Mouse (Mus musculus): Measurements from ENCODE around the gene Vps35. TPM values are rescaled to one million over a fixed set of nuclear protein-coding genes. Genes with fewer than 3 reads are reported as not detected.

The Vps35 gene
- polyA plus RNA-seq (2017; shearing (Covaris generic)): 10 to 100 TPM; 84.6 to 92.6 TPM

GRCm38 (mm10) chr8:85299434-85300077 is at the start of gene Vps35, which contains the start of gene Orc6:
TSS of gene Vps35 (minus strand) at chr8:85299802.
TSS of gene Orc6 (plus strand) at chr8:85299632.

GRCm38 (mm10) chr8:85225688-85226087 is 73.9 kb downstream of the Vps35 start, which contains the start of gene Olfr371:
TSS of gene Olfr371 (plus strand) at chr8:85225988.

Other genes with a start within 250 kb of the Vps35 start
- gene Fbxw9, start 239.7 kb downstream of the Vps35 start, polyA plus RNA-seq (2017; shearing (Covaris generic)): 1 to 10 TPM; 4.5 to 7.0 TPM
- 1 to 10 TPM; 1.5 to 2.8 TPM for gene Gm5741, start 231.8 kb downstream of the Vps35 start, polyA plus RNA-seq (2017; shearing (Covaris generic))
- gene Dhps, start 228.0 kb downstream of the Vps35 start, polyA plus RNA-seq (2017; shearing (Covaris generic)): 100 to 1,000 TPM in 1 of 2 experiments, 10 to 100 TPM in 1; 77.6 to 102 TPM
- gene Wdr83os, start 219.1 kb downstream of the Vps35 start, polyA plus RNA-seq (2017; shearing (Covaris generic)): 100 to 1,000 TPM; 158 to 186 TPM
- 10 to 100 TPM; 35.2 to 42.7 TPM for gene Wdr83, start 218.5 kb downstream of the Vps35 start, polyA plus RNA-seq (2017; shearing (Covaris generic))
- 100 to 1,000 TPM; 104 to 165 TPM for gene Man2b1, start 216.5 kb downstream of the Vps35 start, polyA plus RNA-seq (2017; shearing (Covaris generic))
- under 1 TPM in 1 of 2 experiments, not detected in 1; 0.17 TPM for gene Zfp791, start 176.7 kb downstream of the Vps35 start, polyA plus RNA-seq (2017; shearing (Covaris generic))
- under 1 TPM; 0.10 to 0.28 TPM for gene Cks1brt, start 147.9 kb downstream of the Vps35 start, polyA plus RNA-seq (2017; shearing (Covaris generic))
- under 1 TPM in 1 of 2 experiments, not detected in 1; 0.37 TPM for gene Olfr371, start 73.8 kb downstream of the Vps35 start, polyA plus RNA-seq (2017; shearing (Covaris generic))
- gene Orc6, start 170 bp downstream of the Vps35 start, polyA plus RNA-seq (2017; shearing (Covaris generic)): 10 to 100 TPM; 25.2 to 38.3 TPM
- 1 to 10 TPM in 1 of 2 experiments, under 1 TPM in 1; 0.21 to 1.2 TPM for gene Mylk3, start 86.5 kb upstream of the Vps35 start, polyA plus RNA-seq (2017; shearing (Covaris generic))
- gene 4921524J17Rik, start 133.0 kb upstream of the Vps35 start, polyA plus RNA-seq (2017; shearing (Covaris generic)): 10 to 100 TPM; 46.2 to 47.0 TPM
- 1 to 10 TPM; 1.3 to 6.7 TPM for gene Gpt2, start 192.8 kb upstream of the Vps35 start, polyA plus RNA-seq (2017; shearing (Covaris generic))